Mouse (Mus musculus) limb, embryonic 15.5 days (tissue): Measurements from ENCODE around the gene Rapgefl1. TPM values are rescaled to one million over a fixed set of nuclear protein-coding genes. Genes with fewer than 3 reads are reported as not detected.
"Not testable (repeated sequence)": the region's sequence is repeated elsewhere in the genome, so short reads cannot be mapped to it uniquely, and the experiment has no call there.

Experiments
- ATAC-seq: fragments of 200-750 bp; cut with Nextera tagmentation; 2 replicates; pipeline ENCODE4 v1.8.0; 2017; ENCODE audit warnings: low read depth, moderate TSS enrichment; ENCODE audit not compliant: insufficient number of reproducible peaks, low FRiP score, low TSS enrichment
- H3K27ac ChIP-seq: fragments of 300-500 bp; sonication (generic); 2 replicates; pipeline ENCODE4 v1.5.1; 2015; ENCODE audit warnings: moderate library complexity, mild to moderate bottlenecking, inconsistent platforms
- H3K27me3 ChIP-seq: fragments of 300-500 bp; sonication (generic); 2 replicates; pipeline ENCODE4 v1.6.1; 2015; ENCODE audit warnings: inconsistent platforms
- H3K36me3 ChIP-seq: fragments of 300-500 bp; sonication (generic); 2 replicates; pipeline ENCODE4 v1.6.1; 2015; ENCODE audit warnings: inconsistent platforms
- H3K4me1 ChIP-seq: fragments of 300-500 bp; sonication (generic); 2 replicates; pipeline ENCODE4 v1.6.1; 2015; ENCODE audit warnings: inconsistent platforms
- H3K4me2 ChIP-seq: fragments of 300-500 bp; sonication (generic); 2 replicates; pipeline ENCODE4 v1.6.1; 2015; ENCODE audit warnings: mild to moderate bottlenecking, inconsistent platforms
- H3K4me3 ChIP-seq: fragments of 300-500 bp; sonication (generic); 2 replicates; pipeline ENCODE4 v1.5.1; 2015; ENCODE audit warnings: mild to moderate bottlenecking, inconsistent platforms
- H3K9ac ChIP-seq: fragments of 300-500 bp; sonication (generic); 2 replicates; pipeline ENCODE4 v1.6.1; 2015; ENCODE audit warnings: inconsistent platforms
- H3K9me3 ChIP-seq: fragments of 300-500 bp; sonication (generic); 2 replicates; pipeline ENCODE4 v1.6.1; 2016; ENCODE audit warnings: inconsistent platforms
- WGBS: fragments of 180-500 bp; shearing (Covaris S2); methylation state at CpG from one replicate; pipeline ENCODE4 v1.1.7; 2015; 5-methylcytosine and 5-hydroxymethylcytosine counted together
- polyA plus RNA-seq: library from polyadenylated mRNA; unstranded; fragments of >200 nt; fragmentation: Nextera tagmentation; extraction: Ambion mirVana; gene quantifications from 2 replicates; pipeline ENCODE4 v1.2.1, GENCODE M21; 2015

Rapgefl1 gene
- polyA plus RNA-seq, 1 experiment from 2014 or later: 11.1 TPM

- 94% methylated on average over 2 of the region's 2 CpGs for WGBS
- not testable (repeated sequence) for H3K4me1 ChIP-seq, H3K9me3 ChIP-seq, ATAC-seq, H3K4me3 ChIP-seq, H3K9ac ChIP-seq, H3K4me2 ChIP-seq, H3K27ac ChIP-seq, H3K27me3 ChIP-seq
- H3K36me3 ChIP-seq: peaks cover 83% of the 10 kb centered on the region
These were observed 10.5 kb upstream of the Rapgefl1 start for GRCm38 (mm10) chr11:98826071-98826470.

- no peaks in the 10 kb centered on the region for H3K27me3 ChIP-seq
- 89% methylated on average over 2 of the region's 2 CpGs for WGBS
- no peak overlapping the region for H3K9ac ChIP-seq
- no peaks in the 10 kb centered on the region for H3K9me3 ChIP-seq
- no peak overlapping the region for H3K27ac ChIP-seq
- no peak for ATAC-seq
- H3K4me1 ChIP-seq: no peaks in the 10 kb centered on the region
- H3K36me3 ChIP-seq: peaks cover 83% of the 10 kb centered on the region
- no peak overlapping the region for H3K4me3 ChIP-seq
- H3K4me2 ChIP-seq: no peak overlapping the region
These were observed 8.7 kb upstream of the Rapgefl1 start for GRCm38 (mm10) chr11:98827877-98828276.

GRCm38 (mm10) chr11:98829091-98829775 is 7.4 kb upstream of the Rapgefl1 start:
- Histone ChIP-seq H3K9me3 (no peaks in the 10 kb centered on the region), H3K36me3 (peaks cover 84% of the 10 kb centered on the region), H3K27me3 (no peaks in the 10 kb centered on the region), H3K9ac (no peak overlapping the region), H3K27ac (no peak overlapping the region), H3K4me3 (no peak overlapping the region), H3K4me2 (no peak overlapping the region), H3K4me1 (no peaks in the 10 kb centered on the region)
- WGBS: 75% methylated on average over 12 of the region's 12 CpGs
- 0 out of 2 replicates have a peak, but pooled peaks have one; percentile 7 for ATAC-seq

GRCm38 (mm10) chr11:98829875-98830274 is 6.7 kb upstream of the Rapgefl1 start:
- Histone ChIP-seq H3K9ac (no peak overlapping the region), H3K27me3 (no peaks in the 10 kb centered on the region), H3K36me3 (peaks cover 79% of the 10 kb centered on the region), H3K4me3 (no peak overlapping the region), H3K4me1 (no peaks in the 10 kb centered on the region), H3K9me3 (no peaks in the 10 kb centered on the region), H3K27ac (no peak overlapping the region), H3K4me2 (no peak overlapping the region)
- no peak for ATAC-seq
- WGBS: 71% methylated on average over 4 of the region's 4 CpGs

- no peak overlapping the region for H3K4me2 ChIP-seq
- peaks cover 37% of the 10 kb centered on the region for H3K4me1 ChIP-seq
- no peak overlapping the region for H3K9ac ChIP-seq
- no peaks in the 10 kb centered on the region for H3K9me3 ChIP-seq
- no peak overlapping the region for H3K27ac ChIP-seq
- no peak for ATAC-seq
- no peaks in the 10 kb centered on the region for H3K27me3 ChIP-seq
- peaks cover 34% of the 10 kb centered on the region for H3K36me3 ChIP-seq
- WGBS: 47% methylated on average over 5 of the region's 5 CpGs
- H3K4me3 ChIP-seq: no peak overlapping the region
These were observed 1.3 kb upstream of the Rapgefl1 start for GRCm38 (mm10) chr11:98835296-98835695.

- Histone ChIP-seq H3K4me1 (peaks cover 37% of the 10 kb centered on the region), H3K27me3 (no peaks in the 10 kb centered on the region), H3K36me3 (peaks cover 34% of the 10 kb centered on the region), H3K4me3 (no peak overlapping the region), H3K9ac (no peak overlapping the region), H3K27ac (peak overlapping the region; percentile 63; the same call in 1 of the 2 replicates), H3K9me3 (no peaks in the 10 kb centered on the region), H3K4me2 (no peak overlapping the region)
- WGBS: 51% methylated on average over 3 of the region's 3 CpGs
- ATAC-seq: no peak
These were observed 860 bp upstream of the Rapgefl1 start for GRCm38 (mm10) chr11:98835725-98836124.

GRCm38 (mm10) chr11:98836128-98836527 is 457 bp upstream of the Rapgefl1 start:
- peaks cover 33% of the 10 kb centered on the region for H3K36me3 ChIP-seq
- H3K9ac ChIP-seq: no peak overlapping the region
- peak overlapping the region; percentile 63; the same call in 1 of the 2 replicates for H3K27ac ChIP-seq
- WGBS: 22% methylated on average over 7 of the region's 7 CpGs
- no peaks in the 10 kb centered on the region for H3K9me3 ChIP-seq
- ATAC-seq: no peak
- no peaks in the 10 kb centered on the region for H3K27me3 ChIP-seq
- H3K4me2 ChIP-seq: peak overlapping the region; percentile 98
- H3K4me3 ChIP-seq: peak overlapping the region; percentile 92
- H3K4me1 ChIP-seq: peaks cover 37% of the 10 kb centered on the region

- Histone ChIP-seq H3K27ac (peak overlapping the region; percentile 81), H3K9ac (peak overlapping the region; percentile 78), H3K4me3 (peak overlapping the region; percentile 92), H3K36me3 (peaks cover 21% of the 10 kb centered on the region), H3K4me1 (peaks cover 37% of the 10 kb centered on the region), H3K4me2 (peak overlapping the region; percentile 98), H3K9me3 (no peaks in the 10 kb centered on the region), H3K27me3 (no peaks in the 10 kb centered on the region)
- 1% methylated on average over 29 of the region's 29 CpGs for WGBS
- no peak for ATAC-seq
These were observed 683 bp downstream of the Rapgefl1 start for GRCm38 (mm10) chr11:98837231-98837704.

GRCm38 (mm10) chr11:98837917-98838316 is 1.3 kb downstream of the Rapgefl1 start:
- Histone ChIP-seq H3K27me3 (no peaks in the 10 kb centered on the region), H3K4me2 (peak overlapping the region; percentile 98), H3K4me3 (peak overlapping the region; percentile 92), H3K9me3 (no peaks in the 10 kb centered on the region), H3K4me1 (peaks cover 37% of the 10 kb centered on the region), H3K9ac (peak overlapping the region; percentile 78; the same call in 1 of the 2 replicates), H3K36me3 (peaks cover 15% of the 10 kb centered on the region), H3K27ac (no peak overlapping the region)
- WGBS: 45% methylated on average over 11 of the region's 11 CpGs
- ATAC-seq: no peak

GRCm38 (mm10) chr11:98838512-98838911 is 1.9 kb downstream of the Rapgefl1 start:
- Histone ChIP-seq H3K27me3 (no peaks in the 10 kb centered on the region), H3K4me3 (peak overlapping the region; percentile 0; the same call in 1 of the 2 replicates), H3K9ac (no peak overlapping the region), H3K4me1 (peaks cover 37% of the 10 kb centered on the region), H3K4me2 (0 out of 2 replicates have a peak overlapping the region, but pooled peaks have one; percentile 98), H3K36me3 (peaks cover 9% of the 10 kb centered on the region), H3K9me3 (no peaks in the 10 kb centered on the region), H3K27ac (no peak overlapping the region)
- no peak for ATAC-seq
- 58% methylated on average over 9 of the region's 9 CpGs for WGBS

GRCm38 (mm10) chr11:98839402-98839801 is 2.8 kb downstream of the Rapgefl1 start:
- Histone ChIP-seq H3K9me3 (no peaks in the 10 kb centered on the region), H3K36me3 (peaks cover under 1% of the 10 kb centered on the region; the same call in 1 of the 2 replicates), H3K27me3 (no peaks in the 10 kb centered on the region), H3K4me3 (no peak overlapping the region), H3K4me2 (0 out of 2 replicates have a peak overlapping the region, but pooled peaks have one; percentile 5), H3K4me1 (peaks cover 37% of the 10 kb centered on the region), H3K27ac (no peak overlapping the region; the same call in 1 of the 2 replicates), H3K9ac (no peak overlapping the region)
- ATAC-seq: peak; percentile 37; the same call in 1 of the 2 replicates
- WGBS: 43% methylated on average over 6 of the region's 6 CpGs

- H3K9me3 ChIP-seq: no peaks in the 10 kb centered on the region
- no peaks in the 10 kb centered on the region for H3K27me3 ChIP-seq
- ATAC-seq: no peak
- no peak overlapping the region; the same call in 1 of the 2 replicates for H3K27ac ChIP-seq
- H3K4me3 ChIP-seq: no peak overlapping the region
- H3K4me1 ChIP-seq: peaks cover 37% of the 10 kb centered on the region
- H3K9ac ChIP-seq: no peak overlapping the region
- no peaks in the 10 kb centered on the region for H3K36me3 ChIP-seq
- H3K4me2 ChIP-seq: no peak overlapping the region
- WGBS: 38% methylated on average over 10 of the region's 10 CpGs
These were observed 3.3 kb downstream of the Rapgefl1 start for GRCm38 (mm10) chr11:98839897-98840296.
